Mouse (Mus musculus): ENCODE data around the gene Utf1.

GRCm38 (mm10) chr7:139980778-139981177 lies 37.2 kb downstream of the Utf1 start:
- TF ChIP-seq ZNF384 (IDR thresholded peaks at IDR 0.05; ENCODE audit: low read depth, low read length) (no peak), CHD2 (IDR thresholded peaks at IDR 0.05; ENCODE audit: low read depth, low read length) (no peak), ZC3H11A (IDR thresholded peaks at IDR 0.05; ENCODE audit: borderline replicate concordance, low read depth, low read length) (no peak), HCFC1 (IDR thresholded peaks at IDR 0.05; ENCODE audit: borderline replicate concordance, insufficient read depth, low read length) (no peak)
